Mouse (Mus musculus) gastrocnemius, postnatal 10 days (tissue): Measurements from ENCODE around the gene Gjc1. TPM values are rescaled to one million over a fixed set of nuclear protein-coding genes. Genes with fewer than 3 reads are reported as not detected.

ENCODE experiments used
- DNase-seq: peaks from one replicate; pipeline ENCODE4 v3.0.0; 2021; ENCODE audit warnings: mixed read lengths
- total RNA-seq, 2 experiments: library from RNA; stranded (reverse); gene quantifications; 2 replicates each; pipeline ENCODE4 v1.2.3; 2021

The Gjc1 gene
- total RNA-seq, 2 experiments from 2014 or later, result 23.7 to 27.6 TPM

DNA sequence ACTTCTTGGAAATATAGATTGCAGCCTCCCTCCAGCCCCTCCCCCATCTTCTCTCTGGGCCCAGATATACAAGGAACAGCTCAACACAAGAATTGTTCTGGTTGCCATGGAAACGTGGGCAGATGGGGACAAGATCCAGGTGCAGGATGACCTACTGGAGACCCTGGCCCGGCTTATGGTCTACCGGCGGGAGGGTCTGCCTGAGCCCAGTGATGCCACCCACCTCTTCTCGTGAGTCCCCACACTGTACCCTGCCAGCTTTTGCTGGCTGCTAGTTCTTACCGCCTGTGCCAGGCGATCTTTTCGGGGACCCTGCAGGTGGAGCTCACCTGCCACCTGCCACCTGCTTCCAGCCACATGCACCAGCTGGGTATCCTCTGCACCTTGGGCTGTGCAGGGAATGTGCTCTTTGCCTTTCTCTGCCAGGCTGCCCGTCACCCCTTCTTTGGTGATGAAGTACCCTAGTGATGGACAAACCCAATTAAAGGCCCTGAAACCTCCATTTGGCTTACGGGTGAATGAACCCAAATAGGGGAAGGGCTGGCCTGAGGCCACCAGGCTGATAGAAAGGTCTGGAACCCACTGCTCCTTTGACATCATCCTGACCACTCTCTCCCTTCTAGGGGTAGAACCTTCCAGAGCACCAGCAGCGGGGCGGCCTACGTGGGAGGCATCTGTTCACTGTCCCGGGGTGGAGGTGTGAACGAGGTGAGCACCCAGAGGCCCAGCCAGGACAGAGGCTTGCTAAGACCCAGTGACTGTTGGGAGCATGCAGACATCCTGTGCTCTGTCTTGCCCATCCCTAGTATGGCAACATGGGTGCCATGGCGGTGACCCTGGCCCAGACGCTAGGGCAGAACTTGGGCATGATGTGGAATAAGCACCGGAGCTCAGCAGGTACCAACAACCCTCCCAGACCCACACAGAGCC, 46.5 kb downstream of the Gjc1 start:
- DNase-seq, result no peak

DNA sequence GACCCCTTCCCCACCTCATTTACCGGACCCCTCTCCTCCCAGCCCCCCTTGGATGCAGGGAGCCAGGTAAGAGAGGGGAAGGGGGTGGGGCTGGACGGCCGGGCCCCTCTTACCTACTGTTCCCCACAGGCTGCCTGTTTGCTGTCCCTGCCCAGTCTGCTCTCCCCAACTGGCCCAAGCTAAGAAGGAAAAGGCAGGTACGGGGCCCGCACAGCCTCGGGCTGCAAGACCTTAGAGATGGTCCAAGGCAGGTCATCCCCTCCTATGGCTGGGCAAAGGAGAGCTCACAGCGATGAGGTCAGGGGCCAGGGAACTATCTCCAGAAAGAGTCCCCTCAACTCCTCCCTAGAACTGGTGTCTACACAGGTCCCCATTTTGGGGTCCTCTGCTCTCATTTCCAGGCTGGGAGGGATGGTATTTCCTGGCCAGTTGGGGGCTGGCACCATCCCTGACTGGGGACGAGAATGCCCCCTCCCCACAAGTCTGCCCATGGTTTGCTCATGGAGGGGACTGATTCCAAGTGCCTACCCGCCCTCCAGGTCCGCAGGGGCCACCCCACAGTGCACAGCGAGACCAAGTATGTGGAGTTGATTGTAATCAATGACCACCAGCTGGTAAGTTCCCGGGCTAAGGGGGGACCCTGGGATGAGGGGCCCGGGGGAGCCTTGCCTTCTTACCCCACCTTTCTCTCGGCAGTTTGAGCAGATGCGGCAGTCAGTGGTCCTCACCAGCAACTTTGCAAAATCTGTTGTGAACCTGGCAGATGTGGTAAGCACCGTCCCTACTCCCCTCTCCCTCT, 47.4 kb downstream of the Gjc1 start:
- DNase-seq, result no peak

- DNase-seq, result no peak
Observed at GRCm38 (mm10) chr11:102770662-102771435, 48.7 kb downstream of the Gjc1 start.

GRCm38 (mm10) chr11:102769993-102770661, 49.4 kb downstream of the Gjc1 start:
- DNase-seq, result no peak

DNA sequence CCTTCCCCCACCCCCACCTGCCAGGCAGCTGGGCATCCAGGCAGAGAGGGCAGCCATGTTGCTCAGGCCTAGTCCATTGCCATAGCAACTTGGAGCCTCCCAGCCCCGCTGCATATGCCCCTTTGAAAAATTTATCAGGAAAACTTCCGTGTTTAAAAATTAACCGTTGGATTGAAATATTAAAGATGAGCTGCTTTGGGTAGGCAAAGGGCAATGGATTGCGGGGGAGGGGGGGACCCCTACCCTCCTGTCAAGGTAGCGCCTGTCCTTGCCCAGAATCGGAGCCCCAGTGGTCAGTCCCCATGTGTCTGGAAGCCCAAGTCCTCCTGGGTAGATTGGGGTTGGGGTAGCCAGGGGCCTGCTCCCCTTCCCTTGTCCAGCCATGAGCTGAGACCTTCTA, 50.4 kb downstream of the Gjc1 start:
- no peak for DNase-seq

GRCm38 (mm10) chr11:102767055-102767670, 52.3 kb downstream of the Gjc1 start:
- no peak for DNase-seq

- no peak for DNase-seq
Observed at GRCm38 (mm10) chr11:102765416-102765815, 54.1 kb downstream of the Gjc1 start.

DNA sequence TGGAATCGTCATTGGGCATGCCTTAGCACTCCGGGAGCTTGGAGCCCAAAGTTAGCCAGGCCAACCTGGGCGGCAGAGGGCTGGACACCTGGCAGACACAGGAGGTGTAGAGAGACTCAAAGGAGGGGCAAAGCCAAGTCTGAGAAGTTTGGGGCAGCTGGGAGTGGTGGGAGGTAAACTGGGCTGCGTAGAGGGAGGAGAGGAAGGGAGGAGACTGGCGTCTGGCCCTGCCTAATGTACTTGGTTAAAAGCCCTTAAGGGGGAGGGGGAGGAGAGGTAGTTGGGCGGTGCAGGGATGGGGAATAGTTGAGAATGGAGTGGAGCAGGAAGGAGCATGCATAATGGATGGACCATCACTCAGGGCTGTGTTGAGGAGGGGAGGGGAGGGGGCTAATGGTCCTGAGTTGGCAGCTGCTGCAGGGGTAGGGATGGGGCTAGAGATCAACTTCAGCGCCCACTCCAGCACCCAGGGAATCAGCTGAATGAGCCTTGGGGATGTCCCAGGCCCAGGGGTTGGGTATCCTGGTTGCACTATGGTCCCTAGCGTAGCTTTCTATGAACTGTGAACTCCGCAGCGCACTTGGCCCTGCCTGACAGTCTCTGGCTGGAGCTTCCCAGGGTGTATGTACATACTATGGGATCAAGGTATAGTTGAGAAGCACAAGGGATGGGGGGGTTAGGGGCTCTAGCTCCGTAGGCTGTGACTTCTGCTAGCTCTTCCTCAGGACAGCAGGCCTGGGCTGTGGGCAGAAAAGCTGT, 56.3 kb downstream of the Gjc1 start:
- no peak for DNase-seq

DNA sequence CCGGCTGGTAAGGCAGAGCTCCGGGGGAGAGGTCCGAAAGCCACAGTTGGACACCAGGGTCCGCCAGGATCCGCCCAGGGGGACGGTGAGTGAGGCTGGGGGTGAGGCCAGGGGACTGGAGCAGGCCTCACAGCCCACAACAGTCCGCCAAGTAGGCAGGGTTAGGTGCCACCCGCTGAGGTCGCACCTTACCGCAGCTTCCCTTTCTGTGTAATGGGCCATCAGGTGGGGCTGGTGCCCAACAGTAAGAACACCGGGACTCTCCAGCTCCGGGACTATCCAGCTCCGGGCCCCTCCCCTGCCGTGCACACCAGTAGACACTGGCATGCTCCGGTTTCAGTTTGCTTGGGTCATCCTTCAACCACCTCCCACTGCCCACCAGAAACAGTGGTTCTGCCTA, 57.3 kb downstream of the Gjc1 start:
- DNase-seq, result no peak

DNA sequence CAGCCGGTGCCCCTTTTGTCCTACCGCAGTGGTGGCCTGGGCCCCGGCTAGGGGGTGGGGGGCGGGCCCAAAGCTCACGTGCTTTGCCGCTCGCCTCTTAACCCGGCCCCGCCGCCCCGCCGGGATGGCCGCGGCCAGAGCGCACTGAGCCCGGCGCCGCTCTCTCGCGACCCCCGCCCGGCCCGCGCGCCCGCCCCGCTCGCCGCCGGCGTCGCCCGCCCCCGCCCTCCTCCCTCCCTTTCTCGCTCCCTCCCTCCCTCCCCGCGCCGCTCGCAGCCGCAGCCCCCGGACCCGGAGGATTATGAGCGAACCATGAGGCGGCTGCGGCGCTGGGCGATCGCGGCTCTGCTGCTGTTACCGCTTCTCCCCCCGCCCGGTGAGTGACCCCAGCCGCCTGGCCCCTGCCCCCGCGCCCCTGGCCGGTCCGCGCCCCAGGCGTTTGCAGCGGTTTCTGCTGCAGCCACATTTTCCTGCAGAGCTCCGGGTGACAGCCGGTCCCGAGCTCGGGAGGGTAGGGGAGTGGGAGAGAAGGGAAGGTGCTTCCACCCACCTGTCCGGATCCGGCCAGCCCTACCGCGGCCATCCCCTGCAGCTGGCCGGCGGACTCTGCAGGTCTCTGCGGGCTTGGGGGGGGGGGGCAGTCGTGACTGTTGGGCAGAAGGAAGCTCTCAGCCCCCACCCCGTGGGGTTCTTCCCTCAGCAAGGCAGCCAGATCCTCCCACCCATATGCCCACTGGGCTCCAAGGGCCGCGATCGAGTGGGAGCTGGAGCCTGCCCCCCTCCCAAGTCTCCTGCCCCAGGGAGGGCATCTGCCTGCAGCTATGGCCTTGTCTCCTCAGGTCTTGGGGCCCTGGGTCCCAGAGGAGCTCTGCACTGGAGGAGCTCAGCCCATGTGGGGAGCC, 57.9 kb downstream of the Gjc1 start, which contains the start of gene Adam11:
Gene Adam11, plus strand, starts transcription at position 131 of the 902 bp plus-strand sequence.
- no peak for DNase-seq

- no peak for DNase-seq
Observed at GRCm38 (mm10) chr11:102760805-102761308, 58.6 kb downstream of the Gjc1 start.

- DNase-seq, result no peak
Observed at GRCm38 (mm10) chr11:102758977-102759376, 60.5 kb downstream of the Gjc1 start.

DNA sequence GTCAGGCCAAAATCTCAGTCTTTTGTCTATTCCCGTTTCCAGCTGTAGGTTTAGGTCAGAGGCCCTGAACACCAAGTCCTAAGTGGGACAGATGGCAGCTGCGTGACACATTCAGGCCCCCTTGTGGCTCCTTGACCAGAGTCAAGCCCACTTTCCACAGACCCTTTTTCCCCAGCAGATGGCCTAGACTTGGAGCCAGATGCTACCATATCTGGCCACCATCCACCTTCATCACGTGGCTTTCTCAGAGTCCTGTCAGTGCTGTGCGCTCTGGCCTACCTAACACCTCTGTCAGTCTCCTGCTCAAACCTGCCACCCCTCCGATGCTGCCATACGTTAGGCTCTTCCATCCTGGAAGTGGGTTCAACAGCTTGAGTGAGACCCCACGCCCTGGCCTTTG, 64.1 kb downstream of the Gjc1 start:
- no peak for DNase-seq

- no peak for DNase-seq
Observed at GRCm38 (mm10) chr11:102754416-102754815, 65.1 kb downstream of the Gjc1 start.

- no peak for DNase-seq
Observed at GRCm38 (mm10) chr11:102753591-102754324, 65.7 kb downstream of the Gjc1 start.

- DNase-seq, result no peak
Observed at GRCm38 (mm10) chr11:102752896-102753590, 66.5 kb downstream of the Gjc1 start.

GRCm38 (mm10) chr11:102749712-102750111, 69.8 kb downstream of the Gjc1 start:
- no peak for DNase-seq
